Mouse (Mus musculus): ENCODE data around the gene Lyrm4. TPM values are rescaled to one million over a fixed set of nuclear protein-coding genes. Genes with fewer than 3 reads are reported as not detected.

Gene Lyrm4
- polyA plus RNA-seq, 1 experiment from 2014 or later = 24.8 TPM

DNA sequence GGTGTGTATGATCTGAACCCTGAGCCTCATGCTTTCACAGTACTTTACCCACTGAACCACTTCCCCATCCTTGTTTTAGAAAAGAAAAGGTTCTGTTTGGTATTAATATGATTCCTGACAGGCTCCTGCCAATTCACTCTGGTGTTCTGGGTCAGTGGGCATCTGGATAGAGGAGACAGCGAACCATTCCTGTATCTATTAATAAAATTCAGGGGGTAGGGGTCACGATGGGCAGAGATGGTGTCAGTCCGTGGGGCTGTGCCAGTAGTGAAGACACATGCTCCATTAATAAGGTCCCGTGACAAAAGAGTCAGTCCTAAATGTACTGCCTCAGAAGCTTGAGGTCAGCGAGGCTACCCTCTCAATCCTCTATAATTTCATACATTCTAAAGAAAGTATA, 4.1 kb downstream of the Lyrm4 start:
- 87% methylated on average over 5 of the region's 5 CpGs for WGBS
- Histone ChIP-seq H3K9me3 (ENCODE audit: control insufficient read depth, low read length) (no peaks in the 10 kb centered on the region), H3K27me3 (replicated peaks; ENCODE audit: control insufficient read depth, insufficient read depth, low read length) (no peaks in the 10 kb centered on the region), H3K27ac (replicated peaks; ENCODE audit: low read depth, low read length) (no peak overlapping the region), H3K4me1 (ENCODE audit: control insufficient read depth, insufficient read depth, low read length) (no peaks in the 10 kb centered on the region; the same call in 1 of the 2 replicates), H3K4me3 (ENCODE audit: low read depth, low read length) (no peak overlapping the region), H3K9ac (ENCODE audit: low read depth, low read length) (no peak overlapping the region), H3K4me2 (ENCODE audit: low read depth, low read length) (no peak overlapping the region), H3K36me3 (ENCODE audit: control insufficient read depth, insufficient read depth, low read length) (no peaks in the 10 kb centered on the region)
- DNase-seq (ENCODE audit: low spot score) (no peak), ATAC-seq (ENCODE audit: low read depth) (no peak)

DNA sequence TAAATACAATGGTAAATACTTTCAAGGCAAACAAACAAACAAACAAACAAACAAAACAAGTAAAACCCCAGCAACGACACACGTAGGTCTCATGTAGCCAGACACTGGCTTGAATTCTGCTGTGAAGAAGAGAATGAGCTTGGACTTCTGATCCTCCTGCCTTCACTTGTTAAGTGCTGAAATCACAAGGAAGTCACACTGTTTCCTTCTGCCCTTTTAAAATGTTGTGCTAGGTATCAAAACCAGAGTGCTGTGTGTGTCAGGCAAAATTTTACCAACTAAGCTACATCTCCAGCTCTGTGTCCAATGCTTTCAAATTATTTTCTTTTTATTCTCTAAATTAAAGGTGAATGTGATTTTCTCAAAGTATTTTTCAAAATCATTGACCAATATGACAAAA, 6.0 kb downstream of the Lyrm4 start:
- Histone ChIP-seq H3K9me3 (ENCODE audit: control insufficient read depth, low read length) (no peaks in the 10 kb centered on the region), H3K4me2 (ENCODE audit: low read depth, low read length) (no peak overlapping the region), H3K27me3 (replicated peaks; ENCODE audit: control insufficient read depth, insufficient read depth, low read length) (no peaks in the 10 kb centered on the region), H3K4me1 (ENCODE audit: control insufficient read depth, insufficient read depth, low read length) (no peaks in the 10 kb centered on the region; the same call in 1 of the 2 replicates), H3K4me3 (ENCODE audit: low read depth, low read length) (no peak overlapping the region), H3K36me3 (ENCODE audit: control insufficient read depth, insufficient read depth, low read length) (no peaks in the 10 kb centered on the region), H3K9ac (ENCODE audit: low read depth, low read length) (no peak overlapping the region), H3K27ac (replicated peaks; ENCODE audit: low read depth, low read length) (no peak overlapping the region)
- 94% methylated on average over 2 of the region's 2 CpGs for WGBS
- DNase-seq (ENCODE audit: low spot score) = no peak
- ATAC-seq (ENCODE audit: low read depth) = no peak

DNA sequence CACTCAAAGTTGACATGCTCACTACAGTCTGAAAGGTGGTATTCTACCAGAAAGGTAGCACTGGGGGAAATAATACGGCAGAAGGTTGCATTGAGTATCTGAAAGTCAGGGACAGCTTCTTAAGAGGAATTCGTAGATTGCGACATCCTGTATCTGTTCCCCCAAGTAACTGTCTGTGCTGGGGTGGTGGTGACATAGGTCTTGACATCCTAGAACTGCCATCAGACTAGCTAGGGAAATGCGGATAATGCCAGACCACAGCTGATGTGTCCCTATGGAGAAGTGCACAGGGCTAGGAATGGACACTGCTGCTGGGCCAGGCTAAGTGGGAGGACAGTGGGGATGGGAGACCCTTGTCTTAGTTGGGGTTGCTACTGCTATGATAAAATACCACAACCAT, 8.8 kb downstream of the Lyrm4 start:
- WGBS = 96% methylated on average over 4 of the region's 4 CpGs

DNA sequence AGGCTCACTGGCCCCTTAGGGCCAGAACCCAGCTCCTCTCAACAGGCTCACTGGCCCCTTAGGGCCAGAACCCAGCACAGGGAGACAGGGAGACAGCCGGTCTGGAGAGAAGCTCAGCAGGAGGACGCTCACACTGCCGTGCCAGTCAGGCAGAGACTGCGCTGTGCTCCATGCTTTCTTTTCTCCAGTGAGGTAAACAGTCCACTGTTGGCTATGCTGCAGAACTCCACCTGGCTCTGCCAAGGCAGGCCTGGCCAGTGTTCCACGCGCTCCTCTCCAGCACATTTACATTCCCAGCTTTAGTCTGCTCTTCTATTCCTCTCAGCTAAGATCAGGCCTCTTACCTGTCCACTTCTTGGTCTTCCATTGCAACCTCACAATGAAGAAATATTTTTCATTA, 11.7 kb downstream of the Lyrm4 start:
- H3K9me3 ChIP-seq (ENCODE audit: control insufficient read depth, low read length) = no peaks in the 10 kb centered on the region
- no peaks in the 10 kb centered on the region for H3K4me1 ChIP-seq (ENCODE audit: control insufficient read depth, insufficient read depth, low read length)
- no peak for ATAC-seq (ENCODE audit: low read depth)
- H3K4me2 ChIP-seq (ENCODE audit: low read depth, low read length) = no peak overlapping the region
- H3K27me3 ChIP-seq (replicated peaks; ENCODE audit: control insufficient read depth, insufficient read depth, low read length) = no peaks in the 10 kb centered on the region
- no peaks in the 10 kb centered on the region for H3K36me3 ChIP-seq (ENCODE audit: control insufficient read depth, insufficient read depth, low read length)
- no peak for DNase-seq (ENCODE audit: low spot score)
- H3K4me3 ChIP-seq (ENCODE audit: low read depth, low read length) = no peak overlapping the region
- WGBS = 78% methylated on average over 6 of the region's 6 CpGs
- no peak overlapping the region for H3K27ac ChIP-seq (replicated peaks; ENCODE audit: low read depth, low read length)
- H3K9ac ChIP-seq (ENCODE audit: low read depth, low read length) = no peak overlapping the region

More for the DNA sequence above, 8.8 kb downstream of the Lyrm4 start:
- ATAC-seq (ENCODE audit: low read depth) (no peak), DNase-seq (ENCODE audit: low spot score) (no peak)
- H3K27ac ChIP-seq (replicated peaks; ENCODE audit: low read depth, low read length) = no peak overlapping the region
- no peaks in the 10 kb centered on the region for H3K9me3 ChIP-seq (ENCODE audit: control insufficient read depth, low read length)
- H3K36me3 ChIP-seq (ENCODE audit: control insufficient read depth, insufficient read depth, low read length) = no peaks in the 10 kb centered on the region
- H3K27me3 ChIP-seq (replicated peaks; ENCODE audit: control insufficient read depth, insufficient read depth, low read length) = no peaks in the 10 kb centered on the region
- H3K9ac ChIP-seq (ENCODE audit: low read depth, low read length) = no peak overlapping the region
- no peak overlapping the region for H3K4me2 ChIP-seq (ENCODE audit: low read depth, low read length)
- no peaks in the 10 kb centered on the region for H3K4me1 ChIP-seq (ENCODE audit: control insufficient read depth, insufficient read depth, low read length)
- no peak overlapping the region for H3K4me3 ChIP-seq (ENCODE audit: low read depth, low read length)

DNA sequence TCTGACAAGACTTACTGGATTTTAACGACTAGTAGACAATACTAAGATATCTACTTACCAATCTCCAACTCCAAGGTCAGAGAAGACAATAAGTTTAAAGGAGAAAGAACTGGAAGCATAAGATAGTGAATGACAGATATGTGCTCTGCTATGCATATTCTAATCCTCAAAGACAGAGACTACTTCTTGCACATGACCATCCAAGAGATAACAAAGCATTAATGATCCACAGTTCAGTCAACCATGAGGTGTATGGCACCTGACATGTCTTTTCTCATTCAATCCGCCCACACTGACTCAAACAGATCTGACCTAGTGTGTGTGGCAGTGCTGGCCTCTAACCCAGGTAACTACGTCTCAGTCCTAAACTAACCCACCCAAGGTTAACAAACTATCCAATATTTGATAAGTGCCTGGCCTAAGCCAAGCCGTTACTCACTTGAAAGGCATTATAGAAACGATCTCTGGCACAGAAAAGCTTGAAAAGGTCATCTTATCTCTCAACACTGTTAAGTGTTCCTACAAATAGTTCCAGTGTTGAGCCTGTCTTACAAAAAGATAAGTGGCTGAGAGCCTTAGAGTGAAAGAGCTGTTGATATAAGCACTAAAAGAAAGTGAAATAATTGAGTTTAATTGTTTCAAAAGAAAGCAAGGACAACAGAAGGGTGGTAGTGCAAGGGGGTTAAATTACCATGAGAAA, 20.5 kb downstream of the Lyrm4 start:
- ATAC-seq (ENCODE audit: low read depth) (no peak), DNase-seq (ENCODE audit: low spot score) (no peak)
- Histone ChIP-seq H3K27ac (replicated peaks; ENCODE audit: low read depth, low read length) (no peak overlapping the region), H3K27me3 (replicated peaks; ENCODE audit: control insufficient read depth, insufficient read depth, low read length) (no peaks in the 10 kb centered on the region), H3K36me3 (ENCODE audit: control insufficient read depth, insufficient read depth, low read length) (no peaks in the 10 kb centered on the region), H3K9me3 (ENCODE audit: control insufficient read depth, low read length) (no peaks in the 10 kb centered on the region), H3K9ac (ENCODE audit: low read depth, low read length) (no peak overlapping the region), H3K4me1 (ENCODE audit: control insufficient read depth, insufficient read depth, low read length) (no peaks in the 10 kb centered on the region), H3K4me3 (ENCODE audit: low read depth, low read length) (no peak overlapping the region), H3K4me2 (ENCODE audit: low read depth, low read length) (no peak overlapping the region)
- 77% methylated on average over 5 of the region's 5 CpGs for WGBS

DNA sequence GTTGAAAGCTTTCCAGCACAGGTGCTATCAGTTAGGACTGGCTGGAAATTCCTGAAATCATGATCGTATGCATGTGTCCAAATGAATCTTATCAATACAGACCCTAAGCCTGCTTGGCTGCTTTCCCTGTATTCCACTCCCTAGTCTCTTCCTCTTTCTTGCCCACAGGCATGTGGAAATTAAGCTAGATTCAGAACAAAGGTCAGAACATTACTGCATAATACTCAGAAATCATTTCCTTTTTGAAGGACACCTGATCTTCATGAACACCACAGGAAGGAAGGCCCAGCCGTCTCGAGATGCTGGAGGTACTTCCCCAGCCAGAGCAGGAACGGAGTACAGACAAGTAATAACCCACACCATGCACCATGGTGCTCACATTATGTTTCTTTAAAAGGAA, 29.2 kb downstream of the Lyrm4 start:
- 55% methylated on average over 4 of the region's 4 CpGs for WGBS
- ATAC-seq (ENCODE audit: low read depth) (no peak), DNase-seq (ENCODE audit: low spot score) (no peak)
- H3K4me1 ChIP-seq (ENCODE audit: control insufficient read depth, insufficient read depth, low read length) = no peaks in the 10 kb centered on the region
- no peaks in the 10 kb centered on the region for H3K9me3 ChIP-seq (ENCODE audit: control insufficient read depth, low read length)
- H3K4me3 ChIP-seq (ENCODE audit: low read depth, low read length) = no peak overlapping the region
- H3K9ac ChIP-seq (ENCODE audit: low read depth, low read length) = no peak overlapping the region
- no peak overlapping the region for H3K27ac ChIP-seq (replicated peaks; ENCODE audit: low read depth, low read length)
- no peaks in the 10 kb centered on the region for H3K27me3 ChIP-seq (replicated peaks; ENCODE audit: control insufficient read depth, insufficient read depth, low read length)
- no peak overlapping the region for H3K4me2 ChIP-seq (ENCODE audit: low read depth, low read length)
- peaks cover 13% of the 10 kb centered on the region; the same call in 1 of the 2 replicates for H3K36me3 ChIP-seq (ENCODE audit: control insufficient read depth, insufficient read depth, low read length)

DNA sequence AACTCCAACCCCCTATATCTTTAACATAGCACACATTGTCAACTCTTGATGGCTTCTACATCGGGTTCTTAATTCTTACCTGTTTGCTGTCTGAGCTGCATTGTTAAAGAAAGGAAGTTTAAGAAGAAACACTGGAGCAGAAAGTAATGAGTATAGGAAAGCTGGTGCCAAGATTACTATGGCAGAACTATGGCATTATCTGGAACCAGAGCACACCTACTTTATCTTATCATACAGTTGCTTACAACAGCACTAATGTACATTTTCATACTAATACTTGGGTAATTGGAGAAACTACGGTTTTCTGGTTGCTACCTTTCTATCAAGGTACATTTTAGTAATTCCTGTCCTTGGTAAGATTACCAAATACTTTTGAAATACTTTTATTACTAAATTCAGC, 29.9 kb downstream of the Lyrm4 start:
- Histone ChIP-seq H3K9ac (ENCODE audit: low read depth, low read length) (no peak overlapping the region), H3K4me1 (ENCODE audit: control insufficient read depth, insufficient read depth, low read length) (no peaks in the 10 kb centered on the region), H3K27ac (replicated peaks; ENCODE audit: low read depth, low read length) (no peak overlapping the region), H3K9me3 (ENCODE audit: control insufficient read depth, low read length) (no peaks in the 10 kb centered on the region), H3K36me3 (ENCODE audit: control insufficient read depth, insufficient read depth, low read length) (peaks cover 13% of the 10 kb centered on the region; the same call in 1 of the 2 replicates), H3K27me3 (replicated peaks; ENCODE audit: control insufficient read depth, insufficient read depth, low read length) (no peaks in the 10 kb centered on the region), H3K4me3 (ENCODE audit: low read depth, low read length) (no peak overlapping the region), H3K4me2 (ENCODE audit: low read depth, low read length) (no peak overlapping the region)
- ATAC-seq (ENCODE audit: low read depth) (no peak), DNase-seq (ENCODE audit: low spot score) (no peak)
- WGBS = 90% methylated on average over 2 of the region's 2 CpGs

DNA sequence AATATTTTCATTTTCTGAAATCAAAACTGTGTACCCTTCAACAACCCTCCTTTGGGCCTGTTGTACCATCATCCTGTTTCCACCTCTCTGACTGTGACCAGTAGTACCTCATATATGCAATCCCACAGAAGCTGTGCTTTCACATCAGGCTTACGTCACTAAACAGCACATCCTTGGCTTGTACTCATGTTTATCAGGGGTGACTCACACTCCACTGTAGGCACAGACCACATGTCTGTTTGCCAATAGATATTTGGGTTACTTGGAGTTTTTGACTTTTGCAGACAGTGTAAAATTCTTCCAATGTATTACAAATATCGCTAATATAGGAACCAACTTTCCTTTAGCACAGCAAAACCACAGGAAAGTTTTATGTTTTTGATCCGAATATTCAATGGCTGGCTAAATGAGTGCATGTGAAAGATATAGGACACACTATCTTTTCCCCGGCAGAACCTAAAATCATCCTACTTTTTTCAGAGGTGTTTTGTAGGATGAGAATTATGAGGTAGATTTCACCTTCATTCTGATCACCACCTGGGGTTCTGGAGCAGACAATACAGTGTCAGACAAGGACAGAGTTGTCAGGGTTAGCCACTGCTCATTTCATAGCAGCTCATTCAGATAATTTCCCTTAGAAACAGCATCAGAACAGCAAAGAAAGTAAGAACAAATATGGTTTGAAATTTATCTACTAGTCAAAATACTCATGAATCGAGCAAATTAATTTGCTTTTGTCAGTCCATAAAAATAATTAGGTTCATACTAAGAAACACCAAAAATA, 30.5 kb downstream of the Lyrm4 start:
- no peak overlapping the region for H3K4me2 ChIP-seq (ENCODE audit: low read depth, low read length)
- WGBS = 91% methylated on average over 5 of the region's 5 CpGs
- H3K27me3 ChIP-seq (replicated peaks; ENCODE audit: control insufficient read depth, insufficient read depth, low read length) = no peaks in the 10 kb centered on the region
- H3K4me1 ChIP-seq (ENCODE audit: control insufficient read depth, insufficient read depth, low read length) = no peaks in the 10 kb centered on the region
- H3K9ac ChIP-seq (ENCODE audit: low read depth, low read length) = no peak overlapping the region
- no peak for ATAC-seq (ENCODE audit: low read depth)
- no peak overlapping the region for H3K27ac ChIP-seq (replicated peaks; ENCODE audit: low read depth, low read length)
- H3K4me3 ChIP-seq (ENCODE audit: low read depth, low read length) = no peak overlapping the region
- DNase-seq (ENCODE audit: low spot score) = no peak
- H3K9me3 ChIP-seq (ENCODE audit: control insufficient read depth, low read length) = no peaks in the 10 kb centered on the region
- H3K36me3 ChIP-seq (ENCODE audit: control insufficient read depth, insufficient read depth, low read length) = peaks cover 17% of the 10 kb centered on the region; the same call in 1 of the 2 replicates

Measured in embryonic facial prominence, embryonic 14.5 days (tissue).